Mouse (Mus musculus) lung, embryonic 16.5 days (tissue): Measurements from ENCODE around the gene Clcn2. TPM values are rescaled to one million over a fixed set of nuclear protein-coding genes. Genes with fewer than 3 reads are reported as not detected.

Source experiments
- ATAC-seq: fragments of 200-750 bp; cut with Nextera tagmentation; 2 replicates; pipeline ENCODE4 v1.8.0; 2017; ENCODE audit warnings: low read depth, mild to moderate bottlenecking, moderate library complexity
- H3K27ac ChIP-seq: fragments of 300-500 bp; sonication (generic); 2 replicates; pipeline ENCODE4 v1.5.1; 2014; ENCODE audit warnings: mild to moderate bottlenecking, control low read depth, low read length
- H3K27me3 ChIP-seq: fragments of 300-500 bp; sonication (generic); 2 replicates; pipeline ENCODE4 v1.6.1; 2014; ENCODE audit warnings: low read depth, low read length, mixed read lengths; ENCODE audit not compliant: control insufficient read depth, insufficient read depth
- H3K36me3 ChIP-seq: fragments of 300-500 bp; sonication (generic); 2 replicates; pipeline ENCODE4 v1.6.1; 2014; ENCODE audit warnings: low read length; ENCODE audit not compliant: control insufficient read depth, insufficient read depth
- H3K4me1 ChIP-seq: fragments of 300-500 bp; sonication (generic); replicated peaks from 2 replicates; pipeline ENCODE4 v1.6.1; 2014; ENCODE audit warnings: low read length, mixed read lengths; ENCODE audit not compliant: control insufficient read depth, insufficient read depth
- H3K4me2 ChIP-seq: fragments of 300-500 bp; sonication (generic); 2 replicates; pipeline ENCODE4 v1.6.1; 2014; ENCODE audit warnings: low read depth, low read length, control low read depth
- H3K4me3 ChIP-seq: fragments of 300-500 bp; sonication (generic); 2 replicates; pipeline ENCODE4 v1.5.1; 2014; ENCODE audit warnings: mild to moderate bottlenecking, low read length, control low read depth
- H3K9ac ChIP-seq: fragments of 300-500 bp; sonication (generic); 2 replicates; pipeline ENCODE4 v1.6.1; 2014; ENCODE audit warnings: low read length, control low read depth
- H3K9me3 ChIP-seq: fragments of 300-500 bp; sonication (generic); 2 replicates; pipeline ENCODE4 v1.6.1; 2016; ENCODE audit warnings: low read length; ENCODE audit not compliant: control insufficient read depth
- WGBS: fragments of 180-500 bp; shearing (Covaris S2); extraction: QIAGEN DNeasy Blood & Tissue Kit; methylation state at CpG from one replicate; pipeline ENCODE4 v1.1.7; 2014; 5-methylcytosine and 5-hydroxymethylcytosine counted together
- polyA plus RNA-seq: library from polyadenylated mRNA; unstranded; fragments of >200 nt; fragmentation: Nextera tagmentation; extraction: Ambion mirVana; gene quantifications from 2 replicates; pipeline ENCODE4 v1.2.1, GENCODE M21; 2015

The Clcn2 gene
- polyA plus RNA-seq, 1 experiment from 2014 or later = 5.8 TPM

DNA sequence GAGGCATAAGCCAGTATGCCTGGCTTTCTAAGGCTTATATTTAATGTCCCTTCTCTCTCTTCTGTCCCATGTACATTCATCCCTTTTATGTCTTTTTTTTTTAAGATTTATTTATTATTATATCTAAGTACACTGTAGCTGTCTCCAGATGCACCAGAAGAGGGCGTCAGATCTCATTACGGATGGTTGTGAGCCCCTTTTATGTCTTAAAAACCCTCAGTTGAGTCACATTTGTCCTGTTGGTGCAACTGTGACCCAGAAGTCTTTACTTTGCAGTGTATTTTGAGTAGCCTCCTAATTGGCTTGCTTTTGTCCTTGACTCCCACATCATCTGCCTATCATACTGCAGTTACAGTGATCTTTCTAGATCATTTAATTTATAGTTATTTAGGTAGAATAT is 64.2 kb downstream of the Clcn2 start:
- 37% methylated on average over 2 of the region's 2 CpGs for WGBS

More for the DNA sequence above, 64.2 kb downstream of the Clcn2 start:
- Histone ChIP-seq H3K4me3 (no peak overlapping the region), H3K27me3 (no peaks in the 10 kb centered on the region), H3K27ac (no peak overlapping the region), H3K4me1 (peaks cover 13% of the 10 kb centered on the region), H3K9me3 (no peaks in the 10 kb centered on the region), H3K36me3 (peaks cover 38% of the 10 kb centered on the region), H3K9ac (no peak overlapping the region), H3K4me2 (no peak overlapping the region)
- ATAC-seq = no peak

Other genes with a start within 250 kb of the Clcn2 start
- 93.5 and 94.5 TPM in 2 replicates for gene Eif2b5, start 218.9 kb downstream of the Clcn2 start, polyA plus RNA-seq
- gene Dvl3, start 200.8 kb downstream of the Clcn2 start, polyA plus RNA-seq = 17.4 and 19.9 TPM in 2 replicates
- gene Ap2m1, start 182.3 kb downstream of the Clcn2 start, polyA plus RNA-seq = 624 and 630 TPM in 2 replicates
- gene Abcf3, start 169.2 kb downstream of the Clcn2 start, polyA plus RNA-seq = 57.9 and 67.9 TPM in 2 replicates
- 0.49 and 0.93 TPM in 2 replicates for gene Vwa5b2, start 128.3 kb downstream of the Clcn2 start, polyA plus RNA-seq
- 24.4 and 25.6 TPM in 2 replicates for gene Eef1akmt4, start 106.2 kb downstream of the Clcn2 start, polyA plus RNA-seq
- gene Gm49333, start 106.1 kb downstream of the Clcn2 start, polyA plus RNA-seq = not detected in 2 replicates
- gene Alg3, start 106.0 kb downstream of the Clcn2 start, polyA plus RNA-seq = 29.1 and 31.5 TPM in 2 replicates
- gene Camk2n2, start 96.5 kb downstream of the Clcn2 start, polyA plus RNA-seq = 0.59 and 0.88 TPM in 2 replicates
- gene Ece2, start 87.9 kb downstream of the Clcn2 start, polyA plus RNA-seq = 1.4 and 2.2 TPM in 2 replicates
- gene Psmd2, start 66.1 kb downstream of the Clcn2 start, polyA plus RNA-seq = 285 and 301 TPM in 2 replicates
- 139 and 140 TPM in 2 replicates for gene Eif4g1, start 49.4 kb downstream of the Clcn2 start, polyA plus RNA-seq
- gene Fam131a, start 24.5 kb downstream of the Clcn2 start, polyA plus RNA-seq = 7.8 and 9.1 TPM in 2 replicates
- 74.3 and 87.5 TPM in 2 replicates for gene Polr2h, start 81 bp downstream of the Clcn2 start, polyA plus RNA-seq
- gene Chrd, start 15.4 kb upstream of the Clcn2 start, polyA plus RNA-seq = 3.3 and 3.8 TPM in 2 replicates
- gene Thpo, start 16.8 kb upstream of the Clcn2 start, polyA plus RNA-seq = 0.79 and 0.99 TPM in 2 replicates